Mouse (Mus musculus) olfactory bulb, adult 2 months (tissue): ENCODE results near the gene Atg10.

Source experiments
- CTCF ChIP-seq: fragments of 200-500 bp; IDR thresholded peaks from 2 replicates; pipeline ENCODE4 v1.5.1; 2012; ENCODE audit warnings: low read depth, mild to moderate bottlenecking, low read length, moderate library complexity; ENCODE audit not compliant: insufficient read depth
- POLR2A ChIP-seq: fragments of 200-500 bp; IDR thresholded peaks from 2 replicates; pipeline ENCODE4 v1.6.1; 2012; ENCODE audit warnings: mild to moderate bottlenecking, low read depth, low read length, moderate library complexity; ENCODE audit not compliant: insufficient read depth

GRCm38 (mm10) chr13:90933256-90933655 lies 290.5 kb downstream of the Atg10 start:
- TF ChIP-seq CTCF = no peak
- TF ChIP-seq POLR2A = no peak
